Mouse (Mus musculus): ENCODE results near the gene Prdm10. TPM values are rescaled to one million over a fixed set of nuclear protein-coding genes. Genes with fewer than 3 reads are reported as not detected.

The Prdm10 gene
- polyA plus RNA-seq, 1 experiment: 1.9 TPM

DNA sequence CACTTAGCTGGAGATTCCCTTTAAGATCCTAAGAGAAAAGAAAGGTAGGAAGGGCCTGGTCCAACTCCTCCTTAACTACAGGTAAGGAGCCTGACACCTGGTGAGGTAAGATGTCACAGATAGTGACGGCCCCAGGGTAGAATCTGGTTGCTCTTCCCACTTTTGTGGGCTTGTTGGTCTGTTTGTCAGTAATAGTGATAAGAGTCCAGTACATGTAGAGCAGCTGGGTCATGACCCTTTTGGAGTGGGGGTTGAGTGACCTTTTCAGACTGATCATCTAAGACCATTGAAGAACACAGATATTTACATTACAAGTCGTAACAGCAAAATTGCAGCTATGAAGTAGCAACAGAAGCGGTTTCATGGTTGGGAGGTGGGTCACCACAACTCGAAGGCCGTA is 106.9 kb downstream of the Prdm10 start:
- H3K36me3 ChIP-seq (ENCODE audit: control insufficient read depth, insufficient read depth): peaks cover 4% of the 10 kb centered on the region
- H3K27me3 ChIP-seq (ENCODE audit: control insufficient read depth, insufficient read depth, insufficient read length): no peaks in the 10 kb centered on the region
- no peak overlapping the region for H3ac ChIP-seq (ENCODE audit: control insufficient read depth, insufficient read length)
- peak overlapping the region; percentile 95 for H3K4me2 ChIP-seq (ENCODE audit: low read depth)
- H3K4me3 ChIP-seq: peak overlapping the region; percentile 65
- no peak for TF ChIP-seq MYOD1 (IDR thresholded peaks at IDR 0.05; ENCODE audit: control insufficient read depth in 1 of 3, insufficient read length in 2 of 3, low read depth in 2 of 3)
- no peak for TF ChIP-seq SRF (IDR thresholded peaks at IDR 0.05; ENCODE audit: control insufficient read depth, insufficient read length, low read depth)
- TF ChIP-seq POLR2AphosphoS2 (IDR thresholded peaks at IDR 0.05; ENCODE audit: insufficient read length, low read depth): no peak
- TF ChIP-seq E2F4 (IDR thresholded peaks at IDR 0.05; ENCODE audit: insufficient read depth): no peak
- no peak for TF ChIP-seq MAX (IDR thresholded peaks at IDR 0.05; ENCODE audit: low read depth)
- TF ChIP-seq MYOG (IDR thresholded peaks at IDR 0.05; ENCODE audit: control insufficient read depth in 1 of 3, insufficient read depth in 1 of 3, insufficient read length in 2 of 3, low read depth in 2 of 3): no peak
- TF ChIP-seq USF1 (IDR thresholded peaks at IDR 0.05; ENCODE audit: low read depth): no peak
- no peak for TF ChIP-seq TCF12 (IDR thresholded peaks at IDR 0.05; ENCODE audit: insufficient read depth, poor library complexity, severe bottlenecking)
- TF ChIP-seq CEBPB (IDR thresholded peaks at IDR 0.05; ENCODE audit: insufficient read depth, poor library complexity, severe bottlenecking): no peak
- no peak for TF ChIP-seq REST (IDR thresholded peaks at IDR 0.05; ENCODE audit: insufficient read depth, insufficient read length)
- no peak for TF ChIP-seq POLR2A (IDR thresholded peaks at IDR 0.05; ENCODE audit: insufficient read length, low read depth)
- TF ChIP-seq TCF3 (IDR thresholded peaks at IDR 0.05; ENCODE audit: insufficient read length, low read depth): no peak
- H3K79me2 ChIP-seq (ENCODE audit: control insufficient read depth, insufficient read depth): peaks cover 10% of the 10 kb centered on the region

DNA sequence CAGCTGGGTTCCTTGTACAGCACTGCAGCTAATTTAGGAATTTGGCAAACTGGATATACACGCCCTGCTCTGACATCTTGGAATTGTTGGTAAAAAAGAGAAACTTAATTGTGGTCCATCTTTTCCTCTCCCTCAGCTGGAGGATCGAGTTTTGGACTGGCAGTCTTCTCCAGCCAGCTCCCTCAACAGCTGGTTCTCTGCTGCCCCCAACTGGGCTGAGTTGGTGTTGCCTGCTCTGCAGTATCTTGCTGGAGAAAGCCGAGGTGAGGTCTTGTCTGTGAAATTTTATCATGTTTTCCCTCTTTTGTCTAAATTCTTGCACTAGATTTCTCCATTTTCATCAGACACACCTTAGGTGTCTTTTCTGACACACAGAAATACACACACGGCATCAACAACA is 120.1 kb downstream of the Prdm10 start:
- H3K27me3 ChIP-seq (ENCODE audit: control insufficient read depth, insufficient read depth, insufficient read length): no peaks in the 10 kb centered on the region
- no peak overlapping the region for H3K4me2 ChIP-seq (ENCODE audit: low read depth)
- no peak for TF ChIP-seq E2F4 (IDR thresholded peaks at IDR 0.05; ENCODE audit: insufficient read depth)
- no peak for TF ChIP-seq MAX (IDR thresholded peaks at IDR 0.05; ENCODE audit: low read depth)
- TF ChIP-seq POLR2A (IDR thresholded peaks at IDR 0.05; ENCODE audit: insufficient read length, low read depth): no peak
- TF ChIP-seq MYOD1 (IDR thresholded peaks at IDR 0.05; ENCODE audit: control insufficient read depth in 1 of 3, insufficient read length in 2 of 3, low read depth in 2 of 3): no peak
- no peak for TF ChIP-seq USF1 (IDR thresholded peaks at IDR 0.05; ENCODE audit: low read depth)
- TF ChIP-seq REST (IDR thresholded peaks at IDR 0.05; ENCODE audit: insufficient read depth, insufficient read length): no peak
- no peak for TF ChIP-seq SRF (IDR thresholded peaks at IDR 0.05; ENCODE audit: control insufficient read depth, insufficient read length, low read depth)
- no peak for TF ChIP-seq CEBPB (IDR thresholded peaks at IDR 0.05; ENCODE audit: insufficient read depth, poor library complexity, severe bottlenecking)
- TF ChIP-seq TCF3 (IDR thresholded peaks at IDR 0.05; ENCODE audit: insufficient read length, low read depth): no peak
- TF ChIP-seq POLR2AphosphoS2 (IDR thresholded peaks at IDR 0.05; ENCODE audit: insufficient read length, low read depth): no peak
- no peak for TF ChIP-seq TCF12 (IDR thresholded peaks at IDR 0.05; ENCODE audit: insufficient read depth, poor library complexity, severe bottlenecking)
- TF ChIP-seq MYOG (IDR thresholded peaks at IDR 0.05; ENCODE audit: control insufficient read depth in 1 of 3, insufficient read depth in 1 of 3, insufficient read length in 2 of 3, low read depth in 2 of 3): no peak
- H3K4me3 ChIP-seq: no peak overlapping the region
- peaks cover 36% of the 10 kb centered on the region for H3K36me3 ChIP-seq (ENCODE audit: control insufficient read depth, insufficient read depth)
- no peak overlapping the region for H3ac ChIP-seq (ENCODE audit: control insufficient read depth, insufficient read length)
- H3K79me2 ChIP-seq (ENCODE audit: control insufficient read depth, insufficient read depth): no peaks in the 10 kb centered on the region

- TF ChIP-seq USF1 (IDR thresholded peaks at IDR 0.05; ENCODE audit: low read depth) (no peak), MYOD1 (IDR thresholded peaks at IDR 0.05; ENCODE audit: control insufficient read depth in 1 of 3, insufficient read length in 2 of 3, low read depth in 2 of 3) (no peak), SRF (IDR thresholded peaks at IDR 0.05; ENCODE audit: control insufficient read depth, insufficient read length, low read depth) (no peak), TCF12 (IDR thresholded peaks at IDR 0.05; ENCODE audit: insufficient read depth, poor library complexity, severe bottlenecking) (no peak), POLR2A (IDR thresholded peaks at IDR 0.05; ENCODE audit: insufficient read length, low read depth) (no peak), MAX (IDR thresholded peaks at IDR 0.05; ENCODE audit: low read depth) (no peak), E2F4 (IDR thresholded peaks at IDR 0.05; ENCODE audit: insufficient read depth) (no peak)
- Histone ChIP-seq H3K4me3 (no peak overlapping the region), H3K27me3 (ENCODE audit: control insufficient read depth, insufficient read depth, insufficient read length) (no peaks in the 10 kb centered on the region), H3K79me2 (ENCODE audit: control insufficient read depth, insufficient read depth) (no peaks in the 10 kb centered on the region), H3ac (ENCODE audit: control insufficient read depth, insufficient read length) (no peak overlapping the region), H3K36me3 (ENCODE audit: control insufficient read depth, insufficient read depth) (peaks cover 31% of the 10 kb centered on the region), H3K4me2 (ENCODE audit: low read depth) (no peak overlapping the region)
Observed at GRCm38 (mm10) chr9:31404311-31404710, 124.0 kb downstream of the Prdm10 start.

- Histone ChIP-seq H3K4me3 (no peak overlapping the region), H3K4me2 (ENCODE audit: low read depth) (no peak overlapping the region), H3ac (ENCODE audit: control insufficient read depth, insufficient read length) (no peak overlapping the region), H3K27me3 (ENCODE audit: control insufficient read depth, insufficient read depth, insufficient read length) (no peaks in the 10 kb centered on the region), H3K36me3 (ENCODE audit: control insufficient read depth, insufficient read depth) (peaks cover 28% of the 10 kb centered on the region), H3K79me2 (ENCODE audit: control insufficient read depth, insufficient read depth) (no peaks in the 10 kb centered on the region)
- TF ChIP-seq MYOG (IDR thresholded peaks at IDR 0.05; ENCODE audit: control insufficient read depth in 1 of 3, insufficient read depth in 1 of 3, insufficient read length in 2 of 3, low read depth in 2 of 3) (no peak), TCF3 (IDR thresholded peaks at IDR 0.05; ENCODE audit: insufficient read length, low read depth) (no peak), MAX (IDR thresholded peaks at IDR 0.05; ENCODE audit: low read depth) (no peak), TCF12 (IDR thresholded peaks at IDR 0.05; ENCODE audit: insufficient read depth, poor library complexity, severe bottlenecking) (no peak), POLR2A (IDR thresholded peaks at IDR 0.05; ENCODE audit: insufficient read length, low read depth) (no peak), E2F4 (IDR thresholded peaks at IDR 0.05; ENCODE audit: insufficient read depth) (no peak), POLR2AphosphoS2 (IDR thresholded peaks at IDR 0.05; ENCODE audit: insufficient read length, low read depth) (no peak), CEBPB (IDR thresholded peaks at IDR 0.05; ENCODE audit: insufficient read depth, poor library complexity, severe bottlenecking) (no peak), SRF (IDR thresholded peaks at IDR 0.05; ENCODE audit: control insufficient read depth, insufficient read length, low read depth) (no peak), MYOD1 (IDR thresholded peaks at IDR 0.05; ENCODE audit: control insufficient read depth in 1 of 3, insufficient read length in 2 of 3, low read depth in 2 of 3) (no peak), REST (IDR thresholded peaks at IDR 0.05; ENCODE audit: insufficient read depth, insufficient read length) (no peak), USF1 (IDR thresholded peaks at IDR 0.05; ENCODE audit: low read depth) (no peak)
Observed at GRCm38 (mm10) chr9:31405217-31405616, 124.9 kb downstream of the Prdm10 start.

All from myocyte (in vitro differentiated cells).